Mouse (Mus musculus): ENCODE results near the gene Dpep3. TPM values are rescaled to one million over a fixed set of nuclear protein-coding genes. Genes with fewer than 3 reads are reported as not detected.

Dpep3 gene
- total and polyA plus RNA-seq, 2 experiments from 2014 or later = not detected

DNA sequence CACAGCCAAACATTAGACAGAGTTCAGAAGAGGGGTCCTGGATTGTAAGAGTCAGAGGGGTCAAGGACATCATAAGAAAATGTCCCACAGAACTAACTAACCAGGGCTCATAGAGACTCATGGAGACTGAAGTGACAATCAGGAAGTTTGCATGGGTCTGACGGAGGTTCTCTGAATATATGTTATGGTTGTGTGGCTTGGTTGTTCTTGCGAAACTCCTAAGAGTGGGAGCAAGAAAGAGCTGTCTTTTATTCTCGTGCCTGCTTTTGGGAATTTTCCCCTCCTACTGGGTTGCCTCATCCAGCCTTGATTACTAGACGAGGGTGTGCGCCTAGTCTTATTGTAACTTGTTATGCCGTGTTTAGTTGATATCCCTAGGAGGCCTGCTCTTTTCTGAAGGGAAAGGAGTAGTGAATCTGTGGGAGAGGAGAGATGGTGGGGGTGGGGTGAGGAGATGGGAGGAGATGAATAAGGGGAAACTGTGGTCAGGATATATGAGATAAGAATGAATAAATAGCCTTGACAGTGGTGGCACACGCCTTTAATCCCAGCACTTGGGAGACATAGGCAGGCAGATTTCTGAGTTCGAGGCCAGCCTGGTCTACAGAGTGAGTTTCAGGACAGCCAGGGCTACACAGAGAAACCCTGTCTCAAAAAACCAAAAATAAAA, 25.4 kb upstream of the Dpep3 start:
- no peak overlapping the region for H3K4me2 ChIP-seq (ENCODE audit: low read depth, low read length, poor library complexity, severe bottlenecking)
- H3K27ac ChIP-seq (ENCODE audit: low read depth, low read length) = no peak overlapping the region
- H3K4me1 ChIP-seq (ENCODE audit: insufficient read depth, low read length) = peaks cover 2% of the 10 kb centered on the region; the same call in 1 of the 2 replicates
- no peak overlapping the region for H3K9ac ChIP-seq (replicated peaks; ENCODE audit: low read length, poor library complexity, severe bottlenecking)
- no peak for DNase-seq (ENCODE audit: low spot score)
- H3K27me3 ChIP-seq (ENCODE audit: insufficient read depth, low read length) = no peaks in the 10 kb centered on the region
- H3K36me3 ChIP-seq (ENCODE audit: insufficient read depth, low read length) = no peaks in the 10 kb centered on the region
- no peak for ATAC-seq (ENCODE audit: low FRiP score)
- no peaks in the 10 kb centered on the region for H3K9me3 ChIP-seq (ENCODE audit: low read length)
- TF ChIP-seq CTCF (IDR thresholded peaks at IDR 0.05) = no peak
- 80% methylated on average over 8 of the region's 8 CpGs for WGBS
- no peak overlapping the region for H3K4me3 ChIP-seq (ENCODE audit: low read depth, low read length)

- Histone ChIP-seq H3K36me3 (ENCODE audit: insufficient read depth, low read length) (no peaks in the 10 kb centered on the region), H3K9ac (replicated peaks; ENCODE audit: low read length, poor library complexity, severe bottlenecking) (no peak overlapping the region), H3K4me1 (ENCODE audit: insufficient read depth, low read length) (no peaks in the 10 kb centered on the region), H3K27me3 (ENCODE audit: insufficient read depth, low read length) (no peaks in the 10 kb centered on the region), H3K4me2 (ENCODE audit: low read depth, low read length, poor library complexity, severe bottlenecking) (no peak overlapping the region), H3K4me3 (ENCODE audit: low read depth, low read length) (no peak overlapping the region), H3K27ac (ENCODE audit: low read depth, low read length) (no peak overlapping the region), H3K9me3 (ENCODE audit: low read length) (no peaks in the 10 kb centered on the region)
- ATAC-seq (ENCODE audit: low FRiP score) (no peak), DNase-seq (ENCODE audit: low spot score) (no peak)
- no peak for TF ChIP-seq CTCF (IDR thresholded peaks at IDR 0.05)
- 87% methylated on average over 4 of the region's 4 CpGs for WGBS
Measured at GRCm38 (mm10) chr8:106001908-106002307, 22.7 kb upstream of the Dpep3 start.

DNA sequence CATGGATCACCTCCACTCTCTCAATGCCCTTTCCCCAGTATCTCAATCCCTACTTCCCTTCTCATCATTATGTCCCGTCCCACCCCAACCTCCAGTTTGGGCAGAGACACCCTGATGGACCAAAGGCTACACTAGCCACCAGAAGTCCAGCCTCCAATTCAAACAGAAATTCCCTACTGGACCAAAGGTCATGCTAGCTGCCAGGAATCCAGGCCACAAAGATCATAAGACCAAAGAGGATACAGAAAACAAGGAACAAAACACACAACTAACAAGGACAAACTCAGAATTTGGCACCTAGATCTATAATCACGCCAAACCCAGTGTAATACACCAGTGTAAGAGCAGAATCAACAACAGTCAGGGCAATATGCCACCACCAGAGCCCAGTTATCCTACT, 19.7 kb upstream of the Dpep3 start:
- DNase-seq (ENCODE audit: low spot score) = no peak
- Histone ChIP-seq H3K27ac (ENCODE audit: low read depth, low read length) (no peak overlapping the region), H3K27me3 (ENCODE audit: insufficient read depth, low read length) (no peaks in the 10 kb centered on the region), H3K9ac (replicated peaks; ENCODE audit: low read length, poor library complexity, severe bottlenecking) (no peak overlapping the region), H3K9me3 (ENCODE audit: low read length) (no peaks in the 10 kb centered on the region), H3K36me3 (ENCODE audit: insufficient read depth, low read length) (no peaks in the 10 kb centered on the region), H3K4me1 (ENCODE audit: insufficient read depth, low read length) (no peaks in the 10 kb centered on the region), H3K4me3 (ENCODE audit: low read depth, low read length) (no peak overlapping the region), H3K4me2 (ENCODE audit: low read depth, low read length, poor library complexity, severe bottlenecking) (no peak overlapping the region)
- TF ChIP-seq CTCF (IDR thresholded peaks at IDR 0.05) = no peak
- ATAC-seq (ENCODE audit: low FRiP score) = no peak
- WGBS = 87% methylated on average over 2 of the region's 2 CpGs

DNA sequence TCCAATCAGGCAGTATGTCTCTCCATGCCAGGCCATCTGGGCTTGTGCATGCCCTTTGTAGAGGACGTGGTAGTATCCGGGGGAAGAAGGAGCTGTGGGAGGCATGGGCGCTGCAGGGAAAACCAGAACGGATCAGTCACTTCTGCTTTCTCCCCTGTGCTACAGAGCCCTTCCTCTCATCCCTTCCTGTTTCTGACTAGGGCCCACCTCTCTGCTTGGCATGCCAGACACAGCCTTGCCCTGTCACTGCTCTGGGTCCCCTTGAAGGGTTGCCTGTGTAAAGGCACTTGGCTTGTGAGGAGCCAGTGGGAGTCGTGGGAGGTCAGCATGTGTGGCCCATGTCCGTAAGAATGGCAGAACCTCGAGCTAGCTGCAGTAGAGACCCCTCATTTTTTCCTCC, 17.1 kb upstream of the Dpep3 start:
- Histone ChIP-seq H3K9ac (replicated peaks; ENCODE audit: low read length, poor library complexity, severe bottlenecking) (no peak overlapping the region), H3K27ac (ENCODE audit: low read depth, low read length) (no peak overlapping the region), H3K4me2 (ENCODE audit: low read depth, low read length, poor library complexity, severe bottlenecking) (no peak overlapping the region), H3K36me3 (ENCODE audit: insufficient read depth, low read length) (no peaks in the 10 kb centered on the region), H3K27me3 (ENCODE audit: insufficient read depth, low read length) (no peaks in the 10 kb centered on the region), H3K9me3 (ENCODE audit: low read length) (no peaks in the 10 kb centered on the region), H3K4me1 (ENCODE audit: insufficient read depth, low read length) (no peaks in the 10 kb centered on the region), H3K4me3 (ENCODE audit: low read depth, low read length) (no peak overlapping the region)
- ATAC-seq (ENCODE audit: low FRiP score) (no peak), DNase-seq (ENCODE audit: low spot score) (no peak)
- 81% methylated on average over 7 of the region's 7 CpGs for WGBS
- no peak for TF ChIP-seq CTCF (IDR thresholded peaks at IDR 0.05)

GRCm38 (mm10) chr8:105993226-105993625, 14.0 kb upstream of the Dpep3 start:
- Histone ChIP-seq H3K27me3 (ENCODE audit: insufficient read depth, low read length) (no peaks in the 10 kb centered on the region), H3K9me3 (ENCODE audit: low read length) (no peaks in the 10 kb centered on the region)
- ATAC-seq (ENCODE audit: low FRiP score) = no peak

DNA sequence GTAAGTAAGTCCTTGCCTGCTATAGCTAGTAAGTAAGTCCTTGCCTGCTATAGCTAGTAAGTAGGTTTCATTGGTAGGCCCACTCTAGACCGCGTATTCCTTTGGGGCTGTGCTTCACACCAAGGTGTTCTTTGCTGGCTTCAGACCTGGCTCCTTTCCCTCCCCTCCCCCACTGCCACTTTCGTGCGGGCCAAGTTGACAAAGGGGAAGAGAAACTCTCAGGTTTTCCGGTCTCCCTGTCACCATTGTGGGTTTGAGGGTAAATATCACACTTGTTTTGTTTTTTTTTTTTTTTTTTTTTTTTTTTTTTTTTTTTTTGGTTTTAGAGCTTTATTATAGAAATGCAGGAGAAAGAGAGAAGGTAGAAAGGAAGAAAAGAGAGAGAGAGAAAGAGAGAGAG, 13.3 kb upstream of the Dpep3 start:
- no peak for DNase-seq (ENCODE audit: low spot score)
- H3K4me1 ChIP-seq (ENCODE audit: insufficient read depth, low read length) = no peaks in the 10 kb centered on the region
- TF ChIP-seq CTCF (IDR thresholded peaks at IDR 0.05) = no peak
- no peaks in the 10 kb centered on the region for H3K9me3 ChIP-seq (ENCODE audit: low read length)
- no peak overlapping the region for H3K27ac ChIP-seq (ENCODE audit: low read depth, low read length)
- no peaks in the 10 kb centered on the region for H3K27me3 ChIP-seq (ENCODE audit: insufficient read depth, low read length)
- no peak overlapping the region for H3K4me3 ChIP-seq (ENCODE audit: low read depth, low read length)
- no peak for ATAC-seq (ENCODE audit: low FRiP score)
- H3K4me2 ChIP-seq (ENCODE audit: low read depth, low read length, poor library complexity, severe bottlenecking) = no peak overlapping the region
- H3K9ac ChIP-seq (replicated peaks; ENCODE audit: low read length, poor library complexity, severe bottlenecking) = no peak overlapping the region
- no peaks in the 10 kb centered on the region for H3K36me3 ChIP-seq (ENCODE audit: insufficient read depth, low read length)
- WGBS = 77% methylated on average over 5 of the region's 5 CpGs

More at GRCm38 (mm10) chr8:105993226-105993625, 14.0 kb upstream of the Dpep3 start:
- Histone ChIP-seq H3K9ac (replicated peaks; ENCODE audit: low read length, poor library complexity, severe bottlenecking) (no peak overlapping the region), H3K4me1 (ENCODE audit: insufficient read depth, low read length) (no peaks in the 10 kb centered on the region), H3K4me2 (ENCODE audit: low read depth, low read length, poor library complexity, severe bottlenecking) (no peak overlapping the region), H3K4me3 (ENCODE audit: low read depth, low read length) (no peak overlapping the region), H3K27ac (ENCODE audit: low read depth, low read length) (no peak overlapping the region), H3K36me3 (ENCODE audit: insufficient read depth, low read length) (no peaks in the 10 kb centered on the region)
- DNase-seq (ENCODE audit: low spot score) = no peak
- TF ChIP-seq CTCF (IDR thresholded peaks at IDR 0.05) = no peak
- WGBS = 58% methylated on average over 4 of the region's 4 CpGs

Measured in midbrain, postnatal 0 days (tissue).